Mouse (Mus musculus): ENCODE measurements around the gene Gm29094.

The Gm29094 gene

GRCm38 (mm10) chr9:89253400-89253799, 54.2 kb downstream of the Gm29094 start:
- no peak for DNase-seq

GRCm38 (mm10) chr9:89256556-89257335, 57.6 kb downstream of the Gm29094 start:
- peak; percentile 6 to 24 for DNase-seq

- DNase-seq: no peak
These were observed 64.8 kb downstream of the Gm29094 start for GRCm38 (mm10) chr9:89263968-89264367.

- no peak for DNase-seq
These were observed 65.4 kb downstream of the Gm29094 start for GRCm38 (mm10) chr9:89264571-89264970.

Data from B cell, adult 2 months (primary cell).